Mouse (Mus musculus): ENCODE results near the gene Syna.

GRCm38 (mm10) chr5:134541640-134542039, 18.3 kb downstream of the Syna start:
- TF ChIP-seq GATA1 (IDR thresholded peaks at IDR 0.05; ENCODE audit: low read length) = no peak
- no peak for TF ChIP-seq TAL1 (IDR thresholded peaks at IDR 0.05; ENCODE audit: low read length)

All from erythroblast, embryonic 14.5 days (primary cell).